Mouse (Mus musculus) gastrocnemius, adult 2 months (tissue): ENCODE data around the gene Setdb1. TPM values are rescaled to one million over a fixed set of nuclear protein-coding genes. Genes with fewer than 3 reads are reported as not detected.

ENCODE experiments used
- DNase-seq: peaks from one replicate; pipeline ENCODE4 v3.0.0; 2022
- H3K27ac ChIP-seq: fragments of 200-600 bp; 2 replicates; pipeline ENCODE4 v1.8.1; 2022; ENCODE audit warnings: mild to moderate bottlenecking
- H3K4me3 ChIP-seq: fragments of 200-600 bp; 2 replicates; pipeline ENCODE4 v1.8.1; 2022; ENCODE audit warnings: mild to moderate bottlenecking, moderate library complexity
- CTCF ChIP-seq: fragments of 200-600 bp; IDR thresholded peaks from 2 replicates; pipeline ENCODE4 v1.8.1; 2022; ENCODE audit warnings: antibody characterized with exemption, mild to moderate bottlenecking, moderate library complexity
- intact Hi-C: fragments of 180-260 bp; cut with DNase I; formaldehyde crosslinking; loops from one replicate; pipeline ENCODE4 v1.15.1; 2025
- total RNA-seq, 2 experiments: library from RNA; stranded (reverse); gene quantifications; 2 replicates each; pipeline ENCODE4 v1.2.3; 2021

Gene Setdb1
- total RNA-seq, 2 experiments from 2014 or later = 10.6 to 11.7 TPM

- no peak for TF ChIP-seq CTCF
- intact Hi-C loops = no loop called here
- DNase-seq = no peak
- H3K4me3 ChIP-seq = peak overlapping the region; percentile 88
- H3K27ac ChIP-seq = peak overlapping the region; percentile 95
Measured at GRCm38 (mm10) chr3:95284062-95284461, 72.9 kb downstream of the Setdb1 start.

GRCm38 (mm10) chr3:95283589-95283941 lies 73.4 kb downstream of the Setdb1 start:
- no peak for DNase-seq
- peak overlapping the region; percentile 95 for H3K27ac ChIP-seq
- TF ChIP-seq CTCF = no peak
- peak overlapping the region; percentile 88 for H3K4me3 ChIP-seq
- intact Hi-C loops = no loop called here

DNA sequence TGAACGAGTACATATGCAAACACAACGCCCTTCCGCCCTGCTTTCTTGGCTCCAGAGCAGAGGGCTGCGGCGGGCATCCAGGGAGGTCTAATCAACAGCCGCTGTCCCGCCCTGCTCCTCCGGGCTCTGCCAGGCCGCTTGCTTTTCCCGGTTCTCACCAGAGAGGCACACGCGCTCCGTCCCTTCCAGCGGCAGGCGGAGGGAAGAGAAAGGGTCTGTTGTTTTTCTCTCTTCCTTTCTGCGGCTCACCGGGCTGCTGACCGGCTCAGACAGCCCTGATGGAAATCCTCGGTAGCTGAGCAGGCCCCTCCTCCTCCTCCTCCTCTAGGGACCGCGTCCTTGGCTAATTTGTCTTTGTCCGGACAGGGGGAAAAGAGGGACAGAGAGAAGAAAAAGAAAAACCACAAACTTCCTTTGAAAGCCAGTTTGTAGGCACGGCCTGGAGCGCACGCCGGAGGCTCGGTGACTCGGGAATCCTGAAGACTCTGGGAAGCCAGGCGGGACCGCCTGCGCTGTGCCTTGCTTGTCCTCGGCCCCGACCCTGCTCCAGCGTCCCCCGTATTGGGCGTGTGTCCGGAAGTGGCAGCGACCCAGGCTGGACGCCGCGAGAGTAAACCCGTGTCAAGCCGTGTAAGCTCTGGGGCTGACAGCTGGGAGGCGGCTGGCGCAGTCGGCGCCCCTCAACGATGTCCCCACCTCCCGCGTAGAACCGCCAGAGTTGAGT lies 74.0 kb downstream of the Setdb1 start:
- H3K27ac ChIP-seq = peak overlapping the region; percentile 95
- H3K4me3 ChIP-seq = peak overlapping the region; percentile 88
- DNase-seq = peak; percentile 91
- intact Hi-C loops = no loop called here
- TF ChIP-seq CTCF = peak; percentile 34

GRCm38 (mm10) chr3:95282381-95282864 lies 74.6 kb downstream of the Setdb1 start:
- peak; percentile 53 for DNase-seq
- intact Hi-C loops = no loop called here
- H3K4me3 ChIP-seq = peak overlapping the region; percentile 88
- TF ChIP-seq CTCF = no peak
- peak overlapping the region; percentile 95 for H3K27ac ChIP-seq

DNA sequence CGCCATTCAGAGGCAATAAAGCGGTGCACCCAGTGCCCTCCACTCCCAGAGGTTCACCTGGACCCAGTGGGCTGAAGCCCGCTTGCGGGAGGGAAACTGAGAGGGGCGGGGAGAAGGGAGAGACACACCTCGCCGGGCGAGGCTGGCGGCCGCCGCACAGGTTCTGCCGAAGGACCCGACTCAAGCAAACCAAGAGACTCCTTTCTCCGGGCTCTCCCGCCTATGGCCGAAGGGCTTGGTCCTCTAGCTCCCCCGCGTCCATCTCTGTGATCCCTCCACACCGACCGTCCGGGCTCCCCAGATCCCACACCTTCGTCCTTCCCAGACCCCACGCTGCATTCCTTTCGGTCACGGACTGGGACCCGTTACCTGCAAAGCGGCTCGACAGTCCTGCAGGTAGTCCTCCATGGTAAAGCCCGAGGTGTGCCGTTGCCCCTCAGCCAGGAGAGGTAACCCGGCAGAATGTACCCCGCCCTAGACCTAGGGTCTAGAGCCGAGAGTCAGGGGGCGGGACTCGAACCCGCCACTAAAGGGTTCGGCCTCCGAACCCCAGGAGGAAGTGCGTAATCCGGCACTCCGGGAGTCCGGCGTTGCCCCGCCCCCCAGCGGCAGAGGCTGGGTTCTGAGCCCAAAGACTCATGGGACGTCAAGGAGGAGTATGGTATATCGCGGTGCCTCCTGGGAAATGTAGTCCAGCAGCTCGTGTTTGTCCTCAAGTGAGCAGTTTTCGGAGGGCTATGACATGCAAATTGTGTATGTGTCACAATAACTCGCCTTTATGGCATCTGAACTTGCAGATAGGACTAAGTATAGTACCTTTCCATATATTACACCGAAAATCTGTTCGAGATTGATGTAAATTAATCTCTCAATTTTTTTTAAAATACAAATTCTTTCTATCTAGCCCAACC lies 75.5 kb downstream of the Setdb1 start, which contains the start of the genes Mindy1 and Prune1:
Gene Mindy1 (plus strand): TSS at position 130 of the 911 bp plus-strand sequence.
Gene Prune1 (minus strand): TSS at position 861 of the 911 bp plus-strand sequence.
- H3K27ac ChIP-seq = peak within 1 kb of the TSS; percentile 95
- peak; percentile 43 for TF ChIP-seq CTCF
- intact Hi-C loops = no loop called here
- peak within 1 kb of the TSS; percentile 88 for H3K4me3 ChIP-seq
- peak; percentile 100 for DNase-seq

- TF ChIP-seq CTCF = no peak
- no peak for DNase-seq
- H3K4me3 ChIP-seq = peak overlapping the region; percentile 88
- intact Hi-C loops = no loop called here
- peak overlapping the region; percentile 95 for H3K27ac ChIP-seq
Measured at GRCm38 (mm10) chr3:95280747-95281146, 76.3 kb downstream of the Setdb1 start.

DNA sequence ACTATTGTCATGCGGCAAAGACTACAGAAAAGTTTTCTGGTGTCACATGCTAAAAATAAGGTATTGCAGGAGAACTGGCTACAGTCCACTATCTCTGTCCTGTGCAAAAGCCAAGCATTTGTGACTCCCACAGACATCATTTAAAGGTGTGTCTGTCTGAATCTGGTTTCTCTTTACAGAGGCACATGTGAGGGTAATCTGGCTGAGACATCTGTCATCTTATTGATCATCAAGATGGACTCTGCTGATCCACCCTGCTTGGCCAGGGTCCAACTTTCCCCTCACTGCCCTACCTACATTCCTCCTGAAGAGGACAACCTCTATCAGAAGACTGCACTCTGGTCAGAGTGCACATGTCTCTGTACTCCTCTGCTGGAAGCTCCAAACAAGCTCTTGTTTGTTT lies 79.9 kb downstream of the Setdb1 start:
- intact Hi-C loops = no loop called here
- DNase-seq = peak; percentile 58
- H3K4me3 ChIP-seq = peak overlapping the region; percentile 2; the same call in 1 of the 2 replicates
- no peak for TF ChIP-seq CTCF
- peak overlapping the region; percentile 93 for H3K27ac ChIP-seq

DNA sequence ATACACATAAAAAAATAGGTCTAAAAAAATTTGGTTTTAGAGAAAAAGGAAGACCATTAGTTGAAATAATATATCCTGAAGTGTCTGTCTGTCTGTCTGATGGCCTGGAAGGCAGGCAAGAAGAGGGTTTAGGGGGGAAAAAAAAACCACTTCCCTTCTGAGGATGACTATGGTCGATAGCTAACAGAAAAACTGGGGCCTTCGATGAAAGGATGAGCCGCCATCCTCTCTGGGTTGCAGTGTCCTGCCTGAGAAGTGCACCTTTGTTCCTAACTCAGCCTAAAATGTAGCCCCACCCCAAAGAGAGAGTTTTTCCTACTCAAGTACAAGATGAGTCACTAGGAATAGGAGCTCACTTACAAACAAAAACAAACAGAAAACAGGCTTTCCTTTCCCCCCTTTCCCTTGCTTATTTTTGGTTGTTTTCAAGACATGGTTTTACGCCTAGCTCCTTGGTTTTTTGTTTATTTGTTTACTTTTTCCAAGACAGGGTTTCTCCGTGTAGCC lies 80.5 kb downstream of the Setdb1 start:
- intact Hi-C loops = no loop called here
- Histone ChIP-seq H3K4me3 (no peak overlapping the region), H3K27ac (peak overlapping the region; percentile 93)
- DNase-seq = no peak
- no peak for TF ChIP-seq CTCF

- Histone ChIP-seq H3K4me3 (peak overlapping the region; percentile 18), H3K27ac (peak overlapping the region; percentile 93)
- TF ChIP-seq CTCF = no peak
- peak; percentile 59 for DNase-seq
- intact Hi-C loops = no loop called here
Measured at GRCm38 (mm10) chr3:95275161-95275560, 81.8 kb downstream of the Setdb1 start.

- peak overlapping the region; percentile 93 for H3K27ac ChIP-seq
- DNase-seq = no peak
Measured at GRCm38 (mm10) chr3:95274453-95274852, 82.5 kb downstream of the Setdb1 start.

More at GRCm38 (mm10) chr3:95274453-95274852, 82.5 kb downstream of the Setdb1 start:
- H3K4me3 ChIP-seq = no peak overlapping the region
- intact Hi-C loops = no loop called here
- no peak for TF ChIP-seq CTCF

Other genes starting within 250 kb of the Setdb1 start
- 10 to 100 TPM; 48.9 to 73.2 TPM for gene Vps72, start 246.2 kb downstream of the Setdb1 start, total RNA-seq
- gene Tmod4, start 232.7 kb downstream of the Setdb1 start, total RNA-seq = 100 to 1,000 TPM; 598 to 814 TPM
- gene Scnm1, start 223.2 kb downstream of the Setdb1 start, total RNA-seq = 10 to 100 TPM; 33.2 to 40.7 TPM
- 1 to 10 TPM; 6.7 to 7.2 TPM for gene Lysmd1, start 223.1 kb downstream of the Setdb1 start, total RNA-seq
- gene Tnfaip8l2, start 214.8 kb downstream of the Setdb1 start, total RNA-seq = under 1 TPM; 0.42 to 0.87 TPM
- 100 to 1,000 TPM in 1 of 2 experiments, 10 to 100 TPM in 1; 83.4 to 105 TPM for gene Sema6c, start 196.7 kb downstream of the Setdb1 start, total RNA-seq
- gene Gabpb2, start 139.3 kb downstream of the Setdb1 start, total RNA-seq = 10 to 100 TPM in 1 of 2 experiments, 1 to 10 TPM in 1; 9.1 to 12.0 TPM
- 10 to 100 TPM; 13.7 to 16.4 TPM for gene Cdc42se1, start 128.5 kb downstream of the Setdb1 start, total RNA-seq
- 10 to 100 TPM; 52.0 to 84.9 TPM for gene Mllt11, start 125.0 kb downstream of the Setdb1 start, total RNA-seq
- under 1 TPM in 1 of 2 experiments, not detected in 1; 0.11 TPM for gene Gm128, start 115.6 kb downstream of the Setdb1 start, total RNA-seq
- under 1 TPM in 1 of 2 experiments, not detected in 1; 0.31 TPM for gene Bnipl, start 106.0 kb downstream of the Setdb1 start, total RNA-seq
- gene Mindy1, start 75.9 kb downstream of the Setdb1 start, total RNA-seq = 10 to 100 TPM; 23.9 to 26.4 TPM
- 10 to 100 TPM; 45.8 to 46.9 TPM for gene Prune1, start 75.1 kb downstream of the Setdb1 start, total RNA-seq
- not detected for gene Anxa9, start 50.0 kb downstream of the Setdb1 start, total RNA-seq
- gene Cers2, start 42.4 kb downstream of the Setdb1 start, total RNA-seq = 10 to 100 TPM; 19.6 to 23.4 TPM
- gene 4930558C23Rik, start 45.6 kb upstream of the Setdb1 start, total RNA-seq = not detected
- 10 to 100 TPM; 43.2 to 48.0 TPM for gene Arnt, start 77.2 kb upstream of the Setdb1 start, total RNA-seq
- 1 to 10 TPM; 3.9 to 9.0 TPM for gene Ctsk, start 142.1 kb upstream of the Setdb1 start, total RNA-seq
- 1 to 10 TPM; 2.1 to 4.6 TPM for gene Ctss, start 169.6 kb upstream of the Setdb1 start, total RNA-seq
- not detected for gene Hormad1, start 202.5 kb upstream of the Setdb1 start, total RNA-seq
- gene Golph3l, start 231.7 kb upstream of the Setdb1 start, total RNA-seq = 10 to 100 TPM; 10.8 to 13.5 TPM